Mouse (Mus musculus): ENCODE results near the gene Med25.
A peak's percentile ranks its signal among the peaks of the same experiment; 100 is the strongest.
"Not testable (repeated sequence)": the region's sequence is repeated elsewhere in the genome, so short reads cannot be mapped to it uniquely, and the experiment has no call there.

Gene Med25

GRCm38 (mm10) chr7:44893197-44893596 lies 685 bp upstream of the Med25 start:
- no peak for DNase-seq (ENCODE audit: low spot score in 2 of 2)

- DNase-seq (ENCODE audit: low spot score in 2 of 2): no peak
Measured at GRCm38 (mm10) chr7:44891611-44892010, 901 bp downstream of the Med25 start.

GRCm38 (mm10) chr7:44890737-44891136 lies 1.8 kb downstream of the Med25 start:
- no peak for DNase-seq (ENCODE audit: low spot score in 2 of 2)

GRCm38 (mm10) chr7:44890180-44890579 lies 2.3 kb downstream of the Med25 start:
- DNase-seq (ENCODE audit: low spot score in 2 of 2): no peak

- no peak for DNase-seq (ENCODE audit: low spot score in 2 of 2)
Measured at GRCm38 (mm10) chr7:44888256-44889105, 4.0 kb downstream of the Med25 start.

GRCm38 (mm10) chr7:44886964-44887363 lies 5.5 kb downstream of the Med25 start:
- no peak for DNase-seq (ENCODE audit: low spot score in 2 of 2)

GRCm38 (mm10) chr7:44884637-44885036 lies 7.9 kb downstream of the Med25 start:
- no peak for DNase-seq (ENCODE audit: low spot score in 2 of 2)

GRCm38 (mm10) chr7:44883036-44883435 lies 9.5 kb downstream of the Med25 start:
- no peak for DNase-seq (ENCODE audit: low spot score in 2 of 2)

GRCm38 (mm10) chr7:44877833-44878232 lies 14.7 kb downstream of the Med25 start:
- DNase-seq (ENCODE audit: low spot score in 2 of 2): no peak

- DNase-seq (ENCODE audit: low spot score in 2 of 2): not testable (repeated sequence)
Measured at GRCm38 (mm10) chr7:44871774-44872173, 20.7 kb downstream of the Med25 start.

- DNase-seq (ENCODE audit: low spot score in 2 of 2): no peak
Measured at GRCm38 (mm10) chr7:44871181-44871580, 21.3 kb downstream of the Med25 start.

GRCm38 (mm10) chr7:44870614-44871013 lies 21.9 kb downstream of the Med25 start:
- no peak for DNase-seq (ENCODE audit: low spot score in 2 of 2)

- peak; percentile 67 to 79 for DNase-seq (ENCODE audit: low spot score in 2 of 2)
Measured at GRCm38 (mm10) chr7:44869697-44870528, 22.6 kb downstream of the Med25 start, which contains the start of gene Ptov1. Gene Ptov1 (minus strand): TSS chr7:44869788.

GRCm38 (mm10) chr7:44868919-44869696 lies 23.4 kb downstream of the Med25 start:
- no peak for DNase-seq (ENCODE audit: low spot score in 2 of 2)

GRCm38 (mm10) chr7:44868465-44868864 lies 24.0 kb downstream of the Med25 start:
- no peak for DNase-seq (ENCODE audit: low spot score in 2 of 2)

- DNase-seq (ENCODE audit: low spot score in 2 of 2): no peak
Measured at GRCm38 (mm10) chr7:44867802-44868201, 24.7 kb downstream of the Med25 start.

GRCm38 (mm10) chr7:44867010-44867702 lies 25.4 kb downstream of the Med25 start:
- no peak for DNase-seq (ENCODE audit: low spot score in 2 of 2)

- no peak for DNase-seq (ENCODE audit: low spot score in 2 of 2)
Measured at GRCm38 (mm10) chr7:44866276-44867009, 26.1 kb downstream of the Med25 start.

- peak in 1 of 2 experiments; percentile 26 for DNase-seq (ENCODE audit: low spot score in 2 of 2)
Measured at GRCm38 (mm10) chr7:44864595-44865542, 27.6 kb downstream of the Med25 start.
